Mouse (Mus musculus): ENCODE data around the gene Rims1. TPM values are rescaled to one million over a fixed set of nuclear protein-coding genes. Genes with fewer than 3 reads are reported as not detected.

The Rims1 gene
- polyA plus RNA-seq, 1 experiment from 2014 or later: 8.9 TPM

DNA sequence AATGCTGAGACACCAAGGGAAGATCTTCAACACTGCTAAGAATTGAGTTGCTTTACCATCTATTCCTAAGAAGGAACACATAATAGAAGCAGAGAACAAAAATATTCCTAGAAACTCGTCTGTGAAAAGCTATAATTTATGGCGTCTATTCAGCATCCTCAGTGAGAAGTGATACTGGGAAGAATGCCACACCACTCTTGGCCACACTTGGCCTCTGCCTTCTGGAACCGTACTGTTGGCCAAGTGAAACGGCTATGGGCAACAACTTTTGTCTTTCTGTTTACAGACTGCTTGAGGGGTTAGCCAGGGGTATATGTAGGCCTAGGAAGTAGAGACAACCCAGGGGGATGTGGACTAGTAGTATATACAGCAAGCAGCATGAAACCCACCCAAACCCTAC, 547.4 kb downstream of the Rims1 start:
- WGBS: 63% methylated on average over 4 of the region's 4 CpGs
- ATAC-seq (replicated peaks; ENCODE audit: low FRiP score, low TSS enrichment, low read depth) (no peak), DNase-seq (ENCODE audit: low spot score) (no peak)
- Histone ChIP-seq H3K27ac (ENCODE audit: low read depth) (no peak overlapping the region), H3K4me1 (replicated peaks; ENCODE audit: control insufficient read depth, insufficient read depth, low read length) (no peaks in the 10 kb centered on the region), H3K4me2 (ENCODE audit: low read length) (no peak overlapping the region), H3K4me3 (ENCODE audit: low read depth, low read length) (no peak overlapping the region), H3K9ac (ENCODE audit: low read length) (no peak overlapping the region), H3K36me3 (ENCODE audit: control insufficient read depth, insufficient read depth, low read length) (no peaks in the 10 kb centered on the region), H3K9me3 (ENCODE audit: control insufficient read depth, low read length) (no peaks in the 10 kb centered on the region), H3K27me3 (replicated peaks; ENCODE audit: control insufficient read depth, insufficient read depth, low read length) (no peaks in the 10 kb centered on the region)

DNA sequence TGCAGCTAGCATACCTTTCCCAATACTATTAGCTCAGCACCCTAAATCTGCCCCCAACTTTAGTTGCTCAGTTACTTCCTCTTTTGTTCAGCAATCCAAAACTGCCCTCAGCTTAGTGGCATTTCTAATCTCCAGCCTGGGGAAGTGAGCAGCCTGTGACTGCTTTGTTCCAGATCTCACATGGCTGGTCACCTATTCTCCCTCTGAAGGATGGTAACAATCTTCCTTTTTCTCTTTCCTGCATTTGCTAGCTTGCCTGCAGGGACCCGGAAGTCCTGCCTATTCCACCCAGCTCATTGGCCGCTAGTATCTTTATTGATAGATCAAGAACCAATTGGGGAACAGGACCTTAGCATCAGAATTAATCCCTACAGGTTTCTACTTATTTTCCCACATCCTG, 551.5 kb downstream of the Rims1 start:
- Histone ChIP-seq H3K4me3 (ENCODE audit: low read depth, low read length) (no peak overlapping the region), H3K36me3 (ENCODE audit: control insufficient read depth, insufficient read depth, low read length) (no peaks in the 10 kb centered on the region), H3K9me3 (ENCODE audit: control insufficient read depth, low read length) (no peaks in the 10 kb centered on the region), H3K27me3 (replicated peaks; ENCODE audit: control insufficient read depth, insufficient read depth, low read length) (no peaks in the 10 kb centered on the region), H3K4me1 (replicated peaks; ENCODE audit: control insufficient read depth, insufficient read depth, low read length) (0 out of 2 replicates have a peak, but pooled peaks cover 2% of the 10 kb centered on the region), H3K27ac (ENCODE audit: low read depth) (no peak overlapping the region), H3K4me2 (ENCODE audit: low read length) (no peak overlapping the region), H3K9ac (ENCODE audit: low read length) (no peak overlapping the region)
- ATAC-seq (replicated peaks; ENCODE audit: low FRiP score, low TSS enrichment, low read depth) (no peak), DNase-seq (ENCODE audit: low spot score) (no peak)
- 92% methylated on average over 2 of the region's 2 CpGs for whole genome bisulfite sequencing

DNA sequence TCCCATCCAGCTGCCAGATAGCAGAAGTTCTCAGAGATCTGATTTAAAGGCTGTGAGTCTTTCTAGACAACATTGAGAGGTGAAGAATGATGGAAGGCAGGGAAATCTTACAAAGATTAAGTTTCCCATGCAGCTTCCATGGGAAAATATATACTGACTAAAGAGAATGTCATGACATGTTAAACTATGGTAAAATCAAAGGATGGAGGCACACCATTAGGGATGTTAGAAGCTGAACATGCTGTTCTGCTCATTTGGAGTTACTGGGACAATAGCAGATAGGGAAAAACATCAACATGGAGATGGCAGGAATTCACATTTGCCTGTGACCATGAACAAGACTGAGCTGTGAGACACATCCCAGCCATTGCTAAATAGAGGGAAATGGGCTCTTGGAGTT, 552.9 kb downstream of the Rims1 start:
- Histone ChIP-seq H3K4me3 (ENCODE audit: low read depth, low read length) (no peak overlapping the region), H3K9ac (ENCODE audit: low read length) (no peak overlapping the region), H3K36me3 (ENCODE audit: control insufficient read depth, insufficient read depth, low read length) (no peaks in the 10 kb centered on the region), H3K9me3 (ENCODE audit: control insufficient read depth, low read length) (no peaks in the 10 kb centered on the region), H3K4me2 (ENCODE audit: low read length) (no peak overlapping the region), H3K27me3 (replicated peaks; ENCODE audit: control insufficient read depth, insufficient read depth, low read length) (no peaks in the 10 kb centered on the region), H3K4me1 (replicated peaks; ENCODE audit: control insufficient read depth, insufficient read depth, low read length) (0 out of 2 replicates have a peak, but pooled peaks cover 2% of the 10 kb centered on the region), H3K27ac (ENCODE audit: low read depth) (no peak overlapping the region)
- ATAC-seq (replicated peaks; ENCODE audit: low FRiP score, low TSS enrichment, low read depth) (no peak), DNase-seq (ENCODE audit: low spot score) (no peak)

- Histone ChIP-seq H3K4me1 (replicated peaks; ENCODE audit: control insufficient read depth, insufficient read depth, low read length) (0 out of 2 replicates have a peak, but pooled peaks cover 2% of the 10 kb centered on the region), H3K4me3 (ENCODE audit: low read depth, low read length) (no peak overlapping the region), H3K9ac (ENCODE audit: low read length) (no peak overlapping the region), H3K36me3 (ENCODE audit: control insufficient read depth, insufficient read depth, low read length) (no peaks in the 10 kb centered on the region), H3K9me3 (ENCODE audit: control insufficient read depth, low read length) (no peaks in the 10 kb centered on the region), H3K27ac (ENCODE audit: low read depth) (no peak overlapping the region), H3K27me3 (replicated peaks; ENCODE audit: control insufficient read depth, insufficient read depth, low read length) (no peaks in the 10 kb centered on the region), H3K4me2 (ENCODE audit: low read length) (no peak overlapping the region)
- ATAC-seq (replicated peaks; ENCODE audit: low FRiP score, low TSS enrichment, low read depth) (no peak), DNase-seq (ENCODE audit: low spot score) (no peak)
These were observed 556.9 kb downstream of the Rims1 start for GRCm38 (mm10) chr1:22248898-22249386.

- Histone ChIP-seq H3K9me3 (ENCODE audit: control insufficient read depth, low read length) (no peaks in the 10 kb centered on the region), H3K27ac (ENCODE audit: low read depth) (no peak overlapping the region), H3K9ac (ENCODE audit: low read length) (no peak overlapping the region), H3K27me3 (replicated peaks; ENCODE audit: control insufficient read depth, insufficient read depth, low read length) (no peaks in the 10 kb centered on the region), H3K4me1 (replicated peaks; ENCODE audit: control insufficient read depth, insufficient read depth, low read length) (no peaks in the 10 kb centered on the region), H3K36me3 (ENCODE audit: control insufficient read depth, insufficient read depth, low read length) (no peaks in the 10 kb centered on the region), H3K4me3 (ENCODE audit: low read depth, low read length) (no peak overlapping the region), H3K4me2 (ENCODE audit: low read length) (no peak overlapping the region)
- no peak for ATAC-seq (replicated peaks; ENCODE audit: low FRiP score, low TSS enrichment, low read depth)
- 94% methylated on average over 2 of the region's 2 CpGs for WGBS
- no peak for DNase-seq (ENCODE audit: low spot score)
These were observed 560.0 kb downstream of the Rims1 start for GRCm38 (mm10) chr1:22245748-22246147.

Data from intestine, embryonic 14.5 days (tissue).